Mouse (Mus musculus) myocyte (in vitro differentiated cells): ENCODE measurements around the gene Syngr1.

ENCODE experiments used
- E2F4 ChIP-seq: IDR thresholded peaks from one replicate; pipeline ENCODE4 v1.6.1; 2011; ENCODE audit warnings: mild to moderate bottlenecking, control low read depth, moderate library complexity; ENCODE audit not compliant: insufficient read depth
- POLR2A ChIP-seq: IDR thresholded peaks from one replicate; pipeline ENCODE4 v1.6.1; 2011; ENCODE audit warnings: low read depth, mild to moderate bottlenecking, control low read depth, moderate library complexity; ENCODE audit not compliant: insufficient read length
- REST ChIP-seq: IDR thresholded peaks from one replicate; pipeline ENCODE4 v1.6.1; 2011; ENCODE audit warnings: mild to moderate bottlenecking, control low read depth, moderate library complexity; ENCODE audit not compliant: insufficient read depth, insufficient read length
- TCF12 ChIP-seq: IDR thresholded peaks from one replicate; pipeline ENCODE4 v1.6.1; 2011; ENCODE audit warnings: mild to moderate bottlenecking, control low read depth; ENCODE audit not compliant: poor library complexity, insufficient read depth, severe bottlenecking
- USF1 ChIP-seq: IDR thresholded peaks from one replicate; pipeline ENCODE4 v1.6.1; 2011; ENCODE audit warnings: low read depth, mild to moderate bottlenecking, control low read depth, moderate library complexity

DNA sequence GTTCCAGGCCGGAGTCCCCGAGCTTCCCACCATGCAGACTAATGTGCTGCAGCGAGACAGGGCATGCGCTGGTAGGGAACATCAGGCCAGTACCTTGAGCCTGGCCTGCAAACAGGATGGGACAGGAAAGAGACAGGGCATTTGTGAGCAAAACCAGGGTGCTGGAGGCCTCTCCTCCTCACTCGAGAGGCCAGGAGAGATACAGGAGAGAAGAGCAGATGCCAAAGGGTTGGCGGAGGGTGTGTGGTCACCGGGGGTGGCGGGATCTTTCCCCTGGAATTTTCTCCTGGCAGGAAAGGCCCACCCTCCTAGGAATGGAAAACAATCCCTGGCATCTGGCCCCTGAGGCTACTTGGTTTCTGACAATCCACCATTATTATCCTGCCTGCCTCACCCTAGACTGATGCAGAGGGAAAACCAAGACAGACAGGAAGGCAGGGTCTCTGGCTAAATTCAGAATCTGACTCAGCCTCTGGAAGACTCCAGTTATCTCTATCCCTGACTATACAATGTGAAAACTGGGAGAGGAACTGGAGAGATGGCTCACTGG is 21.0 kb upstream of the Syngr1 start:
- TF ChIP-seq POLR2A (no peak), E2F4 (no peak), USF1 (no peak), REST (no peak), TCF12 (no peak)
